Mouse (Mus musculus) heart, embryonic 15.5 days (tissue): Measurements from ENCODE around the gene F12. TPM values are rescaled to one million over a fixed set of nuclear protein-coding genes. Genes with fewer than 3 reads are reported as not detected.

Experiments used
- ATAC-seq: fragments of 200-750 bp; cut with Nextera tagmentation; replicated peaks from 2 replicates; pipeline ENCODE4 v1.8.0; 2017; ENCODE audit warnings: low read depth, moderate TSS enrichment; ENCODE audit not compliant: insufficient number of reproducible peaks, insufficient read depth, low FRiP score
- H3K27ac ChIP-seq: fragments of 300-500 bp; sonication (generic); 2 replicates; pipeline ENCODE4 v1.5.1; 2015; ENCODE audit warnings: mild to moderate bottlenecking, inconsistent platforms
- H3K27me3 ChIP-seq: fragments of 300-500 bp; sonication (generic); 2 replicates; pipeline ENCODE4 v1.6.1; 2015; ENCODE audit warnings: inconsistent platforms
- H3K36me3 ChIP-seq: fragments of 300-500 bp; sonication (generic); 2 replicates; pipeline ENCODE4 v1.6.1; 2015; ENCODE audit warnings: mild to moderate bottlenecking, inconsistent platforms
- H3K4me1 ChIP-seq: fragments of 300-500 bp; sonication (generic); replicated peaks from 2 replicates; pipeline ENCODE4 v1.6.1; 2015; ENCODE audit warnings: inconsistent platforms
- H3K4me2 ChIP-seq: fragments of 300-500 bp; sonication (generic); 2 replicates; pipeline ENCODE4 v1.6.1; 2015; ENCODE audit warnings: inconsistent platforms, mild to moderate bottlenecking, moderate library complexity
- H3K4me3 ChIP-seq: fragments of 300-500 bp; sonication (generic); 2 replicates; pipeline ENCODE4 v1.5.1; 2015; ENCODE audit warnings: mild to moderate bottlenecking, inconsistent platforms
- H3K9ac ChIP-seq: fragments of 300-500 bp; sonication (generic); 2 replicates; pipeline ENCODE4 v1.6.1; 2015; ENCODE audit warnings: mild to moderate bottlenecking, inconsistent platforms
- H3K9me3 ChIP-seq: fragments of 300-500 bp; sonication (generic); replicated peaks from 2 replicates; pipeline ENCODE4 v1.6.1; 2016; ENCODE audit warnings: inconsistent platforms
- WGBS: fragments of 180-500 bp; shearing (Covaris S2); methylation state at CpG from one replicate; pipeline ENCODE4 v1.1.7; 2015; ENCODE audit warnings: mixed read lengths; 5-methylcytosine and 5-hydroxymethylcytosine counted together
- polyA plus RNA-seq: library from polyadenylated mRNA; unstranded; fragments of >200 nt; fragmentation: Nextera tagmentation; extraction: Ambion mirVana; gene quantifications from 2 replicates; pipeline ENCODE4 v1.2.1, GENCODE M21; 2015

The F12 gene
- polyA plus RNA-seq, 1 experiment from 2014 or later, result 0.10 TPM

GRCm38 (mm10) chr13:55468851-55469560, 42.4 kb upstream of the F12 start:
- Histone ChIP-seq H3K4me1 (peaks cover 37% of the 10 kb centered on the region), H3K27me3 (peaks cover 81% of the 10 kb centered on the region)
- 39% methylated on average over 13 of the region's 13 CpGs for WGBS

DNA sequence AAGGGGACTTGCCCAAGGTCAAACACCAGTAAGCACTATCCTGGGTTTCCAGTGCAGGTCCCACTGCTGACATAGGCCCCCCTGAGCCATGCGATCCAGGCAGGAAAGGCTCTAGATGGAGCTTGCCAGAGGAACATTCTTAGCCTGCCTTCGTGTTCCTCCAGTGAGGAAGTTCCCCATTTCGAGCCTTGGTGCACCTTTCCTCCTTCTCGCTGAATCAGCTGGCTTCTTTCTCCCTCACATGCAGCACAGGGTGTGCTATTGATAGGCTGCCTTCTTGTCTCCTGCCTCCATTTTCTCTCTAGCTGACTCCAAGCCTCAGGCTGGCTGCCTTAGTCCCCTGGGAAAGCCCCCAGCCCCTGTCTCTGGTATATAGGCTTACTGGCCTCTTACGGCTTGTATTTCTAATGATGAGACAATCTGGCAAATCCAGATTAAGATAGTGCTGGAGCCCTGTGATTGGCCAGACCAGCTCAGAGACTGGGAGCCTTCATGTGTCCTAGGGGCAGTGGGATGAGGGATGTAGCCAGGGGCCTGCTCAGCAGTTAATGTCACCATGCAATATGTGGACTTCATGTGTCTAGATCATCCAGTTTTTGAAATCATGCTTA, 39.3 kb upstream of the F12 start:
- Histone ChIP-seq H3K9ac (no peak overlapping the region), H3K27me3 (peaks cover 76% of the 10 kb centered on the region)
- WGBS, result 61% methylated on average over 5 of the region's 5 CpGs

More at GRCm38 (mm10) chr13:55468851-55469560, 42.4 kb upstream of the F12 start:
- no peak overlapping the region for H3K9ac ChIP-seq
- H3K36me3 ChIP-seq, result no peaks in the 10 kb centered on the region
- no peak overlapping the region for H3K27ac ChIP-seq
- no peak overlapping the region for H3K4me2 ChIP-seq
- ATAC-seq, result no peak
- H3K9me3 ChIP-seq, result no peaks in the 10 kb centered on the region
- H3K4me3 ChIP-seq, result no peak overlapping the region

DNA sequence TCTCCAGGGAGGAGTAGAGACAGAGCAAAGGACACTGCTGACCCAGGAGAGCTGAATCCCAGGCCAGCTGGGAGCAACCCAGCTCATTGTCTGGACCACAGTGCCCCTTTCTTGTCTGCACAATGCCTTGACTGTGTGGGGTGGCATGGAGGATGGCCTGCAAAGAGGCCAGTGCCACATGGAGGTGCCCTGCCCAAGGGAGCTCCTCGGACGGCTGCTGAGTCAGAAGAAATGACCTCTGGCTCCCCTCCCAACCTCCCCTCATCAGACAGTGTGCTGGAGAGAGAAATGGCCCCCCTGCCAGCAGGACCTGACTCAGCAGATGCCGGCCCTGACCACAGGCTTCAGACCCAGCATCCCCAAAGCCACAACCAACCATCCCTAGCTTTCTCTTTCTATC, 38.6 kb upstream of the F12 start:
- Histone ChIP-seq H3K4me2 (no peak overlapping the region), H3K4me1 (peaks cover 14% of the 10 kb centered on the region), H3K36me3 (peaks cover 9% of the 10 kb centered on the region; the same call in 1 of the 2 replicates), H3K9ac (no peak overlapping the region), H3K27ac (no peak overlapping the region), H3K27me3 (peaks cover 69% of the 10 kb centered on the region), H3K4me3 (no peak overlapping the region), H3K9me3 (no peaks in the 10 kb centered on the region)
- ATAC-seq, result no peak
- WGBS, result 29% methylated on average over 3 of the region's 3 CpGs

More for the DNA sequence above, 39.3 kb upstream of the F12 start:
- Histone ChIP-seq H3K4me1 (peaks cover 17% of the 10 kb centered on the region), H3K27ac (no peak overlapping the region), H3K4me3 (no peak overlapping the region), H3K4me2 (no peak overlapping the region), H3K36me3 (peaks cover 6% of the 10 kb centered on the region; the same call in 1 of the 2 replicates), H3K9me3 (no peaks in the 10 kb centered on the region)
- ATAC-seq, result no peak

- H3K4me3 ChIP-seq, result peak within 1 kb of the TSS; percentile 59
- H3K9ac ChIP-seq, result peak within 1 kb of the TSS; percentile 59
- peaks cover 18% of the 10 kb centered on the region for H3K36me3 ChIP-seq
- ATAC-seq, result peak; percentile 45
- under 1% methylated on average over 70 of the region's 84 CpGs for WGBS
- peaks cover 59% of the 10 kb centered on the region for H3K27me3 ChIP-seq
- H3K4me2 ChIP-seq, result peak within 1 kb of the TSS; percentile 93
- peaks cover 14% of the 10 kb centered on the region for H3K4me1 ChIP-seq
- no peaks in the 10 kb centered on the region for H3K9me3 ChIP-seq
- H3K27ac ChIP-seq, result no peak within 1 kb of the TSS
Observed at GRCm38 (mm10) chr13:55464027-55464884, 37.7 kb upstream of the F12 start, which contains the start of gene Prr7. Gene Prr7 (plus strand): TSS chr13:55464267.

DNA sequence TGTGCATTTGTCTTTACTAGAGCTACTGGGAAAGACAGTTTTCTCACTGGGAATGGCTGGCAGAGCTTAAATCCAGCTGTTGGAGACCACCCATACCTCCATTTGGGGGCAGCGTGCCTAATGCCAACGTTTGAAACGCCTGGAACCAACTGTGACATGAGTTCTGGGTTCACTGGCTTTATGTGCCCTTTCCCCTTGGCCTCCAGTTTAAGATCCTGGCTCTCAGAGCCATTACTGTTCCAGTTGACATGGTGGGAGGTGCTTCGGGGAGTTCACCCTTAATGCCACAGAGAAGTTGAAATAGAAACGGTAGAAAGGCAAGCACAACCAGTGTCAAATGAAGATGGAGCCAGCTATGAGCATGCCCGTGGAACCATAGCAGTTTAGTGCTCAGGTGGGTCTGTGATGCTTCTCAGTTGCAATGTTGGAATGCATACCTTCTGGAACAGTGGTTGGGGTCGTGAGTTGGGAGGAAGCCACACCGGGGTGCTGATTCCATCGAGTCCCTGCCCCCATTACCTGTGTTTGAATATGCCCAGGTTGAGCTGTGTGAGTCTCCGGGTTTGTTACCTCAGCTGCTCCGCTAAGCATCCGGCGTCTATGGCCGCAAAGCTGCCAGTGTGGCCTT, 36.9 kb upstream of the F12 start:
- Histone ChIP-seq H3K27me3 (peaks cover 53% of the 10 kb centered on the region), H3K4me3 (peak overlapping the region; percentile 59), H3K36me3 (peaks cover 25% of the 10 kb centered on the region), H3K4me2 (peak overlapping the region; percentile 93), H3K4me1 (peaks cover 14% of the 10 kb centered on the region), H3K9ac (peak overlapping the region; percentile 59), H3K27ac (no peak overlapping the region), H3K9me3 (no peaks in the 10 kb centered on the region)
- no peak for ATAC-seq
- WGBS, result 16% methylated on average over 14 of the region's 14 CpGs

DNA sequence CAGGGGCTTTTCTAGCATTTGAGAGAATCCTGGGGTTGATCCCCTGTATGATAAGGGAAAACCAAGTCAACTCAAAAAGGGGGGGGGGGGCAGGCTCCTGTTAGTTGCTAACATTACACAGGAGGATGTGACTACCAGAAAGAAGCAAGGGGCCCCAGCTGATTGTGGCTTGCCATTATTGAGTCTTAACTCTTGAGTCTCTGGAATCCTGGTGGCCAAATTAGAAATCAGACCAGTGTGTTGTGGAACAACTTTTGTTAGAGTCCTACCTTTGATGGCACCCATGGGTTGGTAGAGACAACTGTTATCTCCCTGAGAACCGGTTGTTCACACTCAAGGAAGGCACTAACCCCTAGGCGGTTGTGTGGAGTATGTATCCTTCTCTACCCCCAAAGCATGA, 36.4 kb upstream of the F12 start:
- 63% methylated on average over 2 of the region's 2 CpGs for WGBS
- Histone ChIP-seq H3K4me1 (peaks cover 14% of the 10 kb centered on the region), H3K9ac (no peak overlapping the region), H3K27me3 (peaks cover 47% of the 10 kb centered on the region), H3K27ac (no peak overlapping the region), H3K36me3 (peaks cover 28% of the 10 kb centered on the region), H3K9me3 (no peaks in the 10 kb centered on the region), H3K4me3 (no peak overlapping the region), H3K4me2 (no peak overlapping the region)
- no peak for ATAC-seq

DNA sequence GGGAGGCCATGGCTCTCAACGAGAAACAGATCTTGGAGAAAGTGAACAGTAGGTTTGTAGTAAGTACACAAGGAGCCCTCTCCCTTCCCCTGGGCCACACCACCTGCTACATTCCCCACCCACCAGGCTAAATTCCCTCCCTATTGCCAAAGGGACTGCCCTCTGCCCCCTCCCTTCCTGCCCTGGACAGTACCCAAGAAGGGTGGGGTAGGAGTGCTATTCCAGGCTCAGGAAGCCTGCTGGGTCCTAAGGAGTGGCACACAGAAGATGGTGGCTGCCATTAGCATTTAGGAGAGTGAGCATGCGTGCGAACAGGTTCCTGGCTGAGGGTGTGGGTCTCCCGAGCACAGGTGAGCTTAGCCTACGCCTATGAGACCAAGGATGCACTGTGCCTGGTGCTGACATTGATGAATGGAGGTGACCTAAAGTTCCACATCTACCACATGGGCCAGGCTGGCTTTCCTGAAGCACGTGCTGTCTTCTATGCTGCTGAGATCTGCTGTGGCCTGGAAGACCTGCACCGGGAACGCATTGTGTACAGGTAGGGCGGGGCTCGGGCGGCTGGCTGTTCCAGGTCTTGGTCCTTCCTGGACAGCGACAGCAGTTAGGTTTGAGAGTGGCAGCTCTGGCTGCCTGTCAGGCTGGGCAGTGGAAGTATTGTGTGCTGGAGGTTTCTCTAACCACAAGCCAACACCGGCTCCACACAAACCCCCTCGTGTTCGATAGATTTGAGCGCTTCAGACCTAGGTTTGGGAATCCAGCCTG, 25.4 kb upstream of the F12 start:
- 91% methylated on average over 16 of the region's 16 CpGs for WGBS
- no peak overlapping the region for H3K4me2 ChIP-seq
- no peak overlapping the region for H3K9ac ChIP-seq
- no peak for ATAC-seq
- H3K4me1 ChIP-seq, result peaks cover 42% of the 10 kb centered on the region
- H3K36me3 ChIP-seq, result peaks cover 46% of the 10 kb centered on the region
- H3K27me3 ChIP-seq, result no peaks in the 10 kb centered on the region
- H3K9me3 ChIP-seq, result no peaks in the 10 kb centered on the region
- no peak overlapping the region for H3K4me3 ChIP-seq
- H3K27ac ChIP-seq, result no peak overlapping the region

DNA sequence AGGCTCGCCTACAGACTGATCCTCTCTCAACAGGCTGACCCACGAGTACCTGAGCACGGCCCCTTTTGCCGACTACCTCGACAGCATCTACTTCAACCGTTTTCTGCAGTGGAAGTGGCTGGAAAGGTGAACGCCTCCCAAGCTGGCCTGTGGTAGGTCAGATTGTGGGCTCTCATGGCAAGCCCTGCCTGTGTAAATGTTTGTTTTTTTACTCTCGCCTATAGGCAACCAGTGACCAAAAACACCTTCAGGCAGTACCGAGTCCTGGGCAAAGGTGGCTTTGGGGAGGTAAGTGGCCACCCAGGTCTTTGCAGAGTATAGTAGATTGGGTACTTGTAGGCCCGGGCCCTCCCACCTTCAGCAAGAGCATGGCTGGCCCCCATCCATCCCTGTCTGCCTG, 24.7 kb upstream of the F12 start:
- H3K4me2 ChIP-seq, result no peak overlapping the region

GRCm38 (mm10) chr13:55450511-55450980, 24.0 kb upstream of the F12 start:
- Histone ChIP-seq H3K4me3 (no peak overlapping the region), H3K36me3 (peaks cover 35% of the 10 kb centered on the region), H3K4me1 (peaks cover 55% of the 10 kb centered on the region), H3K9me3 (no peaks in the 10 kb centered on the region), H3K27ac (peak overlapping the region; percentile 73), H3K27me3 (no peaks in the 10 kb centered on the region), H3K4me2 (no peak overlapping the region), H3K9ac (no peak overlapping the region)
- 58% methylated on average over 11 of the region's 11 CpGs for WGBS
- ATAC-seq, result peak; percentile 76

More for the DNA sequence above, 24.7 kb upstream of the F12 start:
- 88% methylated on average over 10 of the region's 10 CpGs for WGBS
- H3K4me3 ChIP-seq, result no peak overlapping the region
- H3K4me1 ChIP-seq, result peaks cover 48% of the 10 kb centered on the region
- H3K36me3 ChIP-seq, result peaks cover 40% of the 10 kb centered on the region
- H3K27ac ChIP-seq, result peak overlapping the region; percentile 73
- ATAC-seq, result no peak
- H3K27me3 ChIP-seq, result no peaks in the 10 kb centered on the region
- no peak overlapping the region for H3K9ac ChIP-seq
- H3K9me3 ChIP-seq, result no peaks in the 10 kb centered on the region

DNA sequence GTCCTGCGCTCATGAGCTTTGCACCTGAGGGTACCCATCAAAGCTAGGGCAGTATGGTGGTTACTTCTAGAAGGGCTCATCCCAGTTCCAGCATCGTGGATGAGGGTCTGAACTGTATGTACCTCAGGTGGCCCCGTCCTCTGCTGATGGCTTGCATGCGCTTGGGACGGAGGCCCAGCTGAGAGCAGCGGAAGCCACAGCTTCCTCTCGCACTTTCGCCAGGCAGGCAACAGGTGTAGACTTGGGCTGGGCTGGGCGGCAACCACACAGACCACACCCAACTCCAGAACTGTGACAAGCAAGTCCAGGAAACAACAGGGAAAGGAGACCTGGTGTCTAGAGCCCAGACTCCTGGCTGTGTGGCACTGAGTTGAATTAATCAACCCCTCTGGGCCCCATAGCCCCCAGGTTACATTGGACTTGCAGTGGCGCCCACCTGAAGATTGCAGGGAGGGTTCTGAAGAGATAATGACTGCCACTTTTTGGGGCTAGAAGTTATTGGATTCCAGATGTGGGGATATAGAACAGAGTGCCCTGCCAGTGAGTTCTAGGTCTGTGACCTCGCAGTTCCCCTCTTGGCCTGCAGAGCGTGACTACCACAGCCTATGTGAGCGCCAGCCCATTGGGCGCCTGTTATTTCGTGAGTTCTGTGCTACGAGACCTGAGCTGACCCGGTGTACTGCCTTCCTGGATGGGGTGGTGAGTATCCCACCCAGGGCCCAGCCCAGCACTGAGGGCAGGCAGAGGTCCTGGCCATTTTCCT, 23.3 kb upstream of the F12 start:
- Histone ChIP-seq H3K4me3 (no peak overlapping the region), H3K9me3 (no peaks in the 10 kb centered on the region), H3K9ac (no peak overlapping the region), H3K36me3 (peaks cover 35% of the 10 kb centered on the region), H3K4me1 (peaks cover 55% of the 10 kb centered on the region), H3K27ac (peak overlapping the region; percentile 73), H3K27me3 (no peaks in the 10 kb centered on the region), H3K4me2 (no peak overlapping the region)
- ATAC-seq, result no peak
- 88% methylated on average over 17 of the region's 17 CpGs for WGBS
